Mouse (Mus musculus) induced T-regulatory cell, adult 2 months (primary cell): ENCODE measurements around the gene Pls3.
A peak's percentile ranks its signal among the peaks of the same experiment; 100 is the strongest.

Experiments used
- DNase-seq: peaks from one replicate; pipeline ENCODE4 v3.0.0-alpha.2; 2012; ENCODE audit warnings: low read depth

Gene Pls3

GRCm38 (mm10) chrX:75874332-75875291 lies at the start of gene Pls3:
Gene Pls3, minus strand, starts transcription at chrX:75875182.
- peak; percentile 2 for DNase-seq

DNA sequence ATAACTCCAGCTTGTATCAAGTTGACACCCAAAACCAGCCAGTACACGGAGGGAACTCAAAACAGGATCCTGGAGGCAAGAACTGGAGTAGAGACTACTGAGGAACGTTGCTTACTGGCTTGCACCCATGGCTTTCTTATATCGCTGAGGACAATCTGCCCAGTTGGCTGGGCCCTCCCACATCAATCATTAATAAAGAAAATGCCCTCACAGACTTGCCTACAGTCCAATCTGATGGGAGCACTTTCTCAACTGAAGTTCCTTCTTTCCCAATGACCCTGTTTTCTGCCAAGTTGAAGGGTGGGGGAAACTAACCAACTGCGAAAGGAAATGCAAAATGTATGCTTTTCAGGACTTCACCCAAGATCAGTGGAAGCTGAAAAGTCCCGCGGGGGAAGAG lies 20.7 kb upstream of the Pls3 start:
- no peak for DNase-seq

DNA sequence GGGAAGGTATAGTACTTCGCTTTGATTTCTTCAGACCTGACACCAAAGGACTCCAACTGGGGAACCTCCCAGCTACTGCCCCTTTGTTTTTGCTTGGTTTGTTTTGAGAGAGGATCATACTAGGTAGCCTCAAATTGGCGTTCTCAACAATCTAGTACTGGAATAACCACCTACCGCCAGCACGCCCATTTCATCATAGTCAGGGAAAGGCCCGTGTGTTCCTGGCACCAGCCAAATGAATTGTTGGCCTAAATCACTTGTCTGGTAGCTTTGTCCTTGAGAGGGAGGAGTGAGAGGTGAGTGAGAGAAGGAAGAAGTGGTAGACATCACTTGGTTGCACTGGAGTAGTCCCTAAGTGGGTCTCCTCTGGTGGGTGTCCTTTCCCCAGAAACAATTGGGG lies 584 bp upstream of the Pls3 start:
- DNase-seq = no peak

DNA sequence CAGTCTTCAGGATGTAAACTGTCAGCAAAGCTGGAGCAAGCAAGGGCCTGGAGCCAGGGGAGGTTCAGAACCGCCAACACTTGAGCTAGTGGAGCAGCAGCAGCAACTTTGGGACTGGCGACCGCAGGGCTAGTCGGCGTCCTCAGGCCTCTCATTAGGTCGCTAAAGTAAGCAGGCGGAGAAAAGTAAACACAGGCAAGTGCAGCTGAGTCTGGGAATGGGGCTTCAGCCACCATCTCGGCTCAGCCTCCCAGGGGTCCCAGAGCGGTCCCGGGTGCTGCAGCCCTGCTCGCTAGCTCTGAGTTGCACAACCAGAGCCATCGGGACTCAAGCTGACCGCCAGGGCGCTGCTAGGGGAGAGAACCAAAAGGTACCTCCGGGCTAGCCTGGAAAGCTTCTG lies 1.2 kb downstream of the Pls3 start:
- DNase-seq = no peak

- no peak for DNase-seq
Measured at GRCm38 (mm10) chrX:75873253-75873652, 1.7 kb downstream of the Pls3 start.

GRCm38 (mm10) chrX:75871855-75872254 lies 3.1 kb downstream of the Pls3 start:
- no peak for DNase-seq

- DNase-seq = no peak
Measured at GRCm38 (mm10) chrX:75861715-75862114, 13.3 kb downstream of the Pls3 start.

- DNase-seq = no peak
Measured at GRCm38 (mm10) chrX:75854294-75854693, 20.7 kb downstream of the Pls3 start.

- no peak for DNase-seq
Measured at GRCm38 (mm10) chrX:75844290-75844689, 30.7 kb downstream of the Pls3 start.

DNA sequence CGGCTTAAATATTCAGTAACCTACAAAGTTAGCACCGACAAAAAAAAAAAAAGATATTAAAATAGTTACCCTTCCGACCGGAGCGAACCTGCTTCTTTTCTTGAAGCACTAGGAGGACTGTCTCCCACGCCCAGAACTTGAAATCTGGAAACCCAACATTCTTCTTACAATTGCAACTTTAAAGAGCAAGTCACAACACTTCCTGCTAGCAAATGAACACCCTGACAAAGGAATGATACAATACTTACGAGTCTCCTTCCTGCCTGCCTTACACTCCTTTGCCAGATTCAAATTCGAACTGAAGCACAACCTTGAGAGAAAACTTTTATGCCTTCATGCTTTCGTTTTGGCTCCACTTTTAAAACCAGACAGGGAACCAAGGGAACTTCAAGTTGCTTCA lies 32.1 kb downstream of the Pls3 start:
- no peak for DNase-seq

GRCm38 (mm10) chrX:75842120-75842519 lies 32.9 kb downstream of the Pls3 start:
- DNase-seq = no peak

- no peak for DNase-seq
Measured at GRCm38 (mm10) chrX:75840263-75840662, 34.7 kb downstream of the Pls3 start.

GRCm38 (mm10) chrX:75834836-75835235 lies 40.1 kb downstream of the Pls3 start:
- no peak for DNase-seq

DNA sequence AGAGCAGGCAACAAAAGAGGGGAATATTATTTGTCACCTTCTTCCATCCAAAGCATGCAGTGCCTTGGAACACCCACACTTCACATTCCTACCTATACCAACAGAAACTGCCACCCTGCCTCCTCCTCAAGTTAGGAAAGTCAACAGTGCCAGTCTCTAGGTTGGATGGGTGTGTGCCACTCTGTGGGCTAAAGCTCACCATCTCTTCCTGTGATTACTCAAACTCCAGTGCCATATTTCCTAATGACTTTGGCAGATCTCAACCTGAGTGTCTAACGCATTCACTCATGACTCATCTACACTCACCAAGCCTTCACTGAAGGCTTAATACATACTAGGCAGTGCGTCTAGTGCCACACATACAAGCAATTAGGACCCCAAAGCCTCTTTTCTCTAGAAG lies 40.7 kb downstream of the Pls3 start:
- DNase-seq = no peak

- DNase-seq = no peak
Measured at GRCm38 (mm10) chrX:75833006-75833641, 41.9 kb downstream of the Pls3 start.

DNA sequence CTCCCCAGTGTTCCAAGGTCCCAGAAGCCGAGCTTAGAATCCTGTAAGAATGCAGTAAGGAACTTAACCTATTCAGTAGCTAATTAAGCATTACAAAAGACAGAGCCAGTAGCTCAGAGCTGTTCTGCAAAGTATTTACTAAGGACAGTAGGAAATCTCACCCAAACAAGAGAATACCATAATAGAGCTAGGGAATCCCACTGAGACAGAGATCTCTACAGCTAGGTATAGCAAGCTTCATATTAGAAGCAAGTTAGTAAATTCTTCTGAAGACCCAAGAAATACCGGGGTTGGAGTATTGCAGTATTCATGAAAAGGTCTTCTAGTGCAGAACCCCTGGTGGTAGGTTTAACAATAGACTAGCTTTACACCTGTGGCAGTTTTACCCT lies 45.1 kb downstream of the Pls3 start:
- no peak for DNase-seq

- DNase-seq = no peak
Measured at GRCm38 (mm10) chrX:75829240-75829866, 45.6 kb downstream of the Pls3 start.

- DNase-seq = no peak
Measured at GRCm38 (mm10) chrX:75818647-75819271, 56.2 kb downstream of the Pls3 start.

GRCm38 (mm10) chrX:75814958-75815357 lies 60.0 kb downstream of the Pls3 start:
- no peak for DNase-seq

DNA sequence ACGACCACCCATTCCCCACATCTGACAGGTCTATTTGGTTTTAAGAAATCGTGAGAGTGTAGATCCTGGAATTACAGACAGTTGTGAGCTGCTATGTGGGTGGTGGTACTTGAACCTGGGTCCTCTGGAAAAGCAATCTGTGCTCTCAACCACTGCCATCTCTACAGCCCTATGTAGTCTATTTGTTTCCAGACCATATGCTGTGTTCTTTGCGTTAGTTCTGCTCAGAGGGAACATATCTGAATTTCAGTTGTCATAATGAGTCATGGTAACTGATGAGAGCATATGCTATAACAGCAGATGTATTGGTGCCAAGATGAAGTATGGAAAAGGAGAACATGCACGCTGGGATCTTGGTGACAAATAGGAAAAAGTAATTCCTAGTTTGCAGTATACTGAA lies 60.9 kb downstream of the Pls3 start:
- DNase-seq = no peak

- peak; percentile 45 for DNase-seq
Measured at GRCm38 (mm10) chrX:75796583-75796982, 78.4 kb downstream of the Pls3 start.

DNA sequence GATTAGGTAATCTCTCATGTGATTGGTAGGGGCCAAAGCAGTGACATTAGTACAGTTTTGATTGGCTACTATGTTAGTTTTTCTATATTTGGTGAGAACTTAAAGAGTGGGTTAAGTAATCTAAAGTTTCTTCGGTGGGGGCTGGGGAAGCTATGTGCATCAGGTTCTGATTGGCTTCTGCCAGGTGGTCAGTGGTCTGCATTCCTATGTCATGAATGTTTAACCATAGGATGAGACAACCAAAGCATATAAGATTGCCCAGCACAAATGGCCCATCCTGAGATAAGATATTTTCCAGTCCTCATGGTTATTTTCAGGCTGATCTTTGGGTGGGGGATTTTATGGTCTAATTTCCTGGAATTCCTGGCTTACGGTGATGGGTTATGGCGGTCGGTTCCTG lies 95.2 kb downstream of the Pls3 start:
- no peak for DNase-seq
